Mouse (Mus musculus): ENCODE measurements at regions not wholly inside any gene's neighbourhood (a gene's known extent, or its start where the extent isn't known, plus 50 kb on each side); places are given as distances from the start of the nearest gene placed in this dataset.
A peak's percentile ranks its signal among the peaks of the same experiment; 100 is the strongest.

DNA sequence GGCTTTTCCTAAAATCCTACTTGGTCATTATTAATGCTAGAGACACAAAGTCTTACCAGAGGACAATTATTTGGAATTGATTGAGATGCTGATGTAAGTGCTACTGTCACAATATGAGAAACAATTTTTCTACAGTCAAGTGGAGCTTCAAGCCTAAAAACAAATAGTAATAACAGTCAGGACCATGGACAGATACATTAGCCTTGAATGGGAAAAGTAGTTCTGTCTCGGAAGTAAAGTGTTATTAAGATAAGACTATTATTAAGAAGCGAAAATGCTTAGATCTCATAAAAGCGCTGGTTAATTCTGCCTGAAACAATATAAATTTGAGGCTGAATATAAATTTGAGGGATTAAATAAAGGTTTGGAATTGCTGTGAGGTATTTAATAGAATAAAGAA lies 473.1 kb downstream of the Cenpc1 start:
- Histone ChIP-seq H3K4me2 (ENCODE audit: insufficient read depth, low read depth, poor library complexity, severe bottlenecking) (no peak overlapping the region), H3K4me1 (ENCODE audit: control insufficient read depth in 1 of 2, insufficient read depth in 2 of 2) (peaks cover 0 to 8% of the 10 kb centered on the region in 2 experiments; a peak in 1 of 4 replicates), H3K27ac (ENCODE audit: insufficient read depth, low read depth) (no peak overlapping the region), H3K9me3 (replicated peaks; ENCODE audit: low read length) (no peaks in the 10 kb centered on the region), H3K9ac (ENCODE audit: insufficient read depth, low read depth) (no peak overlapping the region), H3K4me3 (replicated peaks in 1 of 3; ENCODE audit: low read depth in 2 of 3, low read length in 2 of 3, poor library complexity in 1 of 3) (no peak overlapping the region), H3K36me3 (replicated peaks in 1 of 2; ENCODE audit: control insufficient read depth in 1 of 2, insufficient read depth in 1 of 2, low read length in 1 of 2) (no peaks in the 10 kb centered on the region), H3K27me3 (replicated peaks) (no peaks in the 10 kb centered on the region), H3K79me2 (replicated peaks; ENCODE audit: control insufficient read depth, extremely low read depth, insufficient read depth, poor library complexity, severe bottlenecking) (no peaks in the 10 kb centered on the region)
- TF ChIP-seq ZC3H11A (IDR thresholded peaks at IDR 0.05; ENCODE audit: low read depth, low read length): no peak
- TF ChIP-seq JUND (conservative IDR thresholded peaks at IDR 0.05; ENCODE audit: low read depth, low read length): no peak
- TF ChIP-seq CHD2 (IDR thresholded peaks at IDR 0.05; ENCODE audit: low read length): no peak
- TF ChIP-seq TCF12 (IDR thresholded peaks at IDR 0.05; ENCODE audit: low read depth, low read length): no peak
- TF ChIP-seq POLR2A (IDR thresholded peaks at IDR 0.05; ENCODE audit: low read depth, low read length): no peak
- no peak for TF ChIP-seq IRF4 (IDR thresholded peaks at IDR 0.05; ENCODE audit: low read depth, low read length)
- TF ChIP-seq POLR2AphosphoS2 (IDR thresholded peaks at IDR 0.05; ENCODE audit: low read depth, low read length): no peak
- no peak for TF ChIP-seq UBTF (IDR thresholded peaks at IDR 0.05; ENCODE audit: low read depth, low read length)
- TF ChIP-seq CHD1 (IDR thresholded peaks at IDR 0.05; ENCODE audit: low read depth, low read length): no peak
- TF ChIP-seq MEF2A (IDR thresholded peaks at IDR 0.05; ENCODE audit: borderline replicate concordance, low read depth, low read length): no peak
- TF ChIP-seq EP300 (IDR thresholded peaks at IDR 0.05; ENCODE audit: low read length): no peak
- DNase-seq (ENCODE audit: extremely low read depth): no peak
- dilution Hi-C loops (cut with MboI; ENCODE audit: extremely low pct_ligation_motif_present, extremely low pct_unique_long_range_greater_than_20kb, low sequenced_read_pairs) (no loop called here), in situ Hi-C loops (cut with MboI; ENCODE audit: low pct_ligation_motif_present, low pct_unique_long_range_greater_than_20kb, low sequenced_read_pairs) (loop anchor here (25.0 kb wide), 2 partner anchors 170 to 345 kb away; no protein-coding TSS in a partner anchor)

DNA sequence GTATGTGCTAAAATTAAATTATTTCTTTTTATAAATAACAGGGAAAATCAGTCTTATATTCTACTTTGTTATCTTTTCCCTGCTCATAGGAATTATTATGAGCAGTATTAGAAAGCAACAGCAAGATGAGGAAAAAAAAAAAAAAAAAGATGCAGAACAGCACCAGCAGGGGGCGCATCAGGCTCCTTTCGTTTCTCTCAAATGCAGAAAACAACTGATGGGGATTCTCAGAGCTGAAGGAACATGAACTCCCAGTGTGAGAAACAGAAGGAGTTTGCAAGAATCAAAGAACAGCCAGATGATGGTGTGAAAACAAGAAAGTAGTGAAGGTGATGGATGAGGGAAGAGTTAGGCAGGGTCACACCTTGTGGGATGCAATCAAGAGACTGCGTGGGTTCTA lies 478.7 kb downstream of the Cenpc1 start:
- Histone ChIP-seq H3K9ac (ENCODE audit: insufficient read depth, low read depth) (no peak overlapping the region), H3K79me2 (replicated peaks; ENCODE audit: control insufficient read depth, extremely low read depth, insufficient read depth, poor library complexity, severe bottlenecking) (no peaks in the 10 kb centered on the region), H3K9me3 (replicated peaks; ENCODE audit: low read length) (no peaks in the 10 kb centered on the region), H3K4me2 (ENCODE audit: insufficient read depth, low read depth, poor library complexity, severe bottlenecking) (peak overlapping the region; percentile 78), H3K4me3 (replicated peaks in 1 of 3; ENCODE audit: low read depth in 2 of 3, low read length in 2 of 3, poor library complexity in 1 of 3) (no peak overlapping the region), H3K27me3 (replicated peaks) (no peaks in the 10 kb centered on the region), H3K27ac (ENCODE audit: insufficient read depth, low read depth) (no peak overlapping the region), H3K36me3 (replicated peaks in 1 of 2; ENCODE audit: control insufficient read depth in 1 of 2, insufficient read depth in 1 of 2, low read length in 1 of 2) (no peaks in the 10 kb centered on the region), H3K4me1 (ENCODE audit: control insufficient read depth in 1 of 2, insufficient read depth in 2 of 2) (peaks cover 0 to 5% of the 10 kb centered on the region in 2 experiments; a peak in 1 of 4 replicates)
- TF ChIP-seq MYC (IDR thresholded peaks at IDR 0.05; ENCODE audit: low read depth, low read length) (no peak), GABPA (IDR thresholded peaks at IDR 0.05; ENCODE audit: insufficient replicate concordance, low read depth, low read length) (no peak), MAZ (IDR thresholded peaks at IDR 0.05; ENCODE audit: low read depth, low read length) (no peak; the same call in 1 of the 2 replicates), ZKSCAN1 (IDR thresholded peaks at IDR 0.05; ENCODE audit: borderline replicate concordance, low read depth, low read length) (no peak), MEF2A (IDR thresholded peaks at IDR 0.05; ENCODE audit: borderline replicate concordance, low read depth, low read length) (no peak), SIN3A (IDR thresholded peaks at IDR 0.05; ENCODE audit: low read length) (no peak), JUN (IDR thresholded peaks at IDR 0.05; ENCODE audit: insufficient read depth, low read depth, low read length) (no peak), ZMIZ1 (IDR thresholded peaks at IDR 0.05; ENCODE audit: low read depth, low read length) (no peak), RCOR1 (conservative IDR thresholded peaks at IDR 0.05; ENCODE audit: low read depth, low read length) (no peak), KAT2A (IDR thresholded peaks at IDR 0.05; ENCODE audit: insufficient replicate concordance, low read length) (no peak), IRF4 (IDR thresholded peaks at IDR 0.05; ENCODE audit: low read depth, low read length) (0 out of 2 replicates have a peak, but pooled peaks have one; percentile 23), UBTF (IDR thresholded peaks at IDR 0.05; ENCODE audit: low read depth, low read length) (no peak), CHD1 (IDR thresholded peaks at IDR 0.05; ENCODE audit: low read depth, low read length) (no peak), ZC3H11A (IDR thresholded peaks at IDR 0.05; ENCODE audit: low read depth, low read length) (peak; percentile 39; the same call in 1 of the 2 replicates), MXI1 (IDR thresholded peaks at IDR 0.05; ENCODE audit: low read depth, low read length) (no peak), TCF12 (IDR thresholded peaks at IDR 0.05; ENCODE audit: low read depth, low read length) (0 out of 2 replicates have a peak, but pooled peaks have one; percentile 34), CTCF (conservative IDR thresholded peaks at IDR 0.05 in 1 of 2, IDR thresholded peaks at IDR 0.05 in 1 of 2; ENCODE audit: low read depth in 2 of 2, low read length in 2 of 2) (peak; percentile 29 to 84; a peak in 3 of 4 replicates), SMC3 (IDR thresholded peaks at IDR 0.05; ENCODE audit: low read depth, low read length) (peak; percentile 92), POLR2AphosphoS2 (IDR thresholded peaks at IDR 0.05; ENCODE audit: low read depth, low read length) (no peak), ZNF384 (IDR thresholded peaks at IDR 0.05; ENCODE audit: low read depth, low read length) (peak; percentile 98), JUND (conservative IDR thresholded peaks at IDR 0.05; ENCODE audit: low read depth, low read length) (no peak), NRF1 (IDR thresholded peaks at IDR 0.05; ENCODE audit: low read depth, low read length) (no peak), E2F4 (IDR thresholded peaks at IDR 0.05; ENCODE audit: insufficient replicate concordance, low read depth, low read length) (no peak), ETS1 (conservative IDR thresholded peaks at IDR 0.05; ENCODE audit: low read depth, low read length) (no peak), BHLHE40 (IDR thresholded peaks at IDR 0.05; ENCODE audit: low read depth, low read length) (no peak), USF2 (conservative IDR thresholded peaks at IDR 0.05; ENCODE audit: low read depth, low read length) (no peak), HCFC1 (IDR thresholded peaks at IDR 0.05; ENCODE audit: low read depth, low read length) (no peak), RAD21 (IDR thresholded peaks at IDR 0.05; ENCODE audit: low read depth, low read length) (peak; percentile 68)
- in situ Hi-C loops (cut with MboI; ENCODE audit: low pct_ligation_motif_present, low pct_unique_long_range_greater_than_20kb, low sequenced_read_pairs) (loop anchor here (25.0 kb wide), 2 partner anchors 176 to 351 kb away; no protein-coding TSS in a partner anchor), dilution Hi-C loops (cut with MboI; ENCODE audit: extremely low pct_ligation_motif_present, extremely low pct_unique_long_range_greater_than_20kb, low sequenced_read_pairs) (no loop called here)
- DNase-seq (ENCODE audit: extremely low read depth): peak; percentile 65

Measured in CH12.LX (cell line).